Mouse (Mus musculus): ENCODE measurements around the gene Camk1d.

DNA sequence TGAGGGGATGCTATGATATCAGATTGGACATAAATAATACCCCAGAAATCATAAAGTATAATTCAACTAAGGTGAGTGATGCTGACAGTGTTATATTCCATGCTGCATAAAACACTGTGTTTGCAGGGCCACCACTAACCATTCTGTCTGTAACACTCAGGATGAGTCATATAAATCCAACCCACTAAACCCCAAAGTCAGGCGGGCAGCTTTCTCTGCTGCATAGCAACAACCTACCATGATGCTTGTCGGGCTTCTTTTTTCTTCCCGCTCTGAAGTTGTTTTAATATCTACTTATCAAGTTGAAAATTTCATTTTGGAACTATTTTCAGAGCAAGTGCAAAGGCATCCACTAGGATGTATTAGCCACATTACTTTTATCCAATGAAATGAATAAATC, 161.1 kb downstream of the Camk1d start:
- no peak for TF ChIP-seq POLR2A (IDR thresholded peaks at IDR 0.05; ENCODE audit: control insufficient read depth, extremely low read depth, insufficient read depth, low read length, poor library complexity)
- no peak for TF ChIP-seq CTCF (IDR thresholded peaks at IDR 0.05; ENCODE audit: borderline replicate concordance, control insufficient read depth, extremely low read depth, insufficient read depth, low read length, poor library complexity)
